Mouse (Mus musculus) spleen, postnatal 36 days (tissue): ENCODE results near the gene Map2k7.
"Not testable (repeated sequence)": the region's sequence is repeated elsewhere in the genome, so short reads cannot be mapped to it uniquely, and the experiment has no call there.

Experiments used
- DNase-seq, 2 experiments: peaks; one replicate each; pipeline ENCODE4 v3.0.0; 2022; ENCODE audit warnings: low spot score in 2 of 2, mixed read lengths in 1 of 2

Gene Map2k7

GRCm38 (mm10) chr8:4226739-4227347 lies 11.7 kb upstream of the Map2k7 start, which contains the start of gene Lrrc8e:
Gene Lrrc8e, plus strand, starts transcription at chr8:4226827.
- no peak for DNase-seq

- no peak for DNase-seq
These were observed 10.6 kb upstream of the Map2k7 start for GRCm38 (mm10) chr8:4227919-4228318.

- no peak for DNase-seq
These were observed 8.8 kb upstream of the Map2k7 start for GRCm38 (mm10) chr8:4229784-4230183.

- DNase-seq, result no peak
These were observed 7.8 kb upstream of the Map2k7 start for GRCm38 (mm10) chr8:4230612-4231351.

GRCm38 (mm10) chr8:4237814-4238433 lies 616 bp upstream of the Map2k7 start:
- peak in 1 of 2 experiments; percentile 15 for DNase-seq

DNA sequence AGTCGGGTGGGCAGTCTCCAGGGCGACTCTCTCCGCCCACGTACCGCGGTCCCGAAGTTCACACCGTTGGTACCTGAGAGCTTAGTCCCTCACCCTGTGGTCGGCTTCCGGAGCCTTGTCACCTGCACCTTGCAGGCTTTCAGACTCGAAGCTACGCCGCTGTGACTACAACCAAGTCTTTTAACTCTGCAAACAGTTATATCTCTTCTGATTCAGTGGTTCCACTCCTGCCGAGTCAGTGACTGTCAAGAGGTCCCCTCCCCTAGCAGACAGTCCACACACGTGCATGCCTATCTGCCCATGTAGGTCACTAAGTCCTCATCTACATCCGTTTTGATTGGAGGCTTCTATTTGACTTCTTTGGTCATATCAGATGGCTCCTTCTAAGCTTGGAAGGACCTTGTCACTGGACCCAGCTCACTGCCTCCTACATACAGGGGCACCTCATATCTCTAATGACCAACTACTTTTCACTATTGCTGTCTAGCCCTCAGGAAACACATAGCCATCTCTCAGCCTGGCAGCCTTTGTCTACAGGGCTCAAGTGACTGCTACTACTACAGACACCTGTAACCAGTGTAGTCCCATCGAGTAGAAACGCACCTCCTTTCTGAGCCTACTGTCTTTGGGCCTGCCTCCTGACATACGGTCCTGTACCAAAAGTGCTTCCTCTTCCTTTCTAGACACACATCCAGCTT lies 802 bp downstream of the Map2k7 start:
- DNase-seq, result no peak

- no peak for DNase-seq
These were observed 6.5 kb downstream of the Map2k7 start for GRCm38 (mm10) chr8:4245061-4245460.

DNA sequence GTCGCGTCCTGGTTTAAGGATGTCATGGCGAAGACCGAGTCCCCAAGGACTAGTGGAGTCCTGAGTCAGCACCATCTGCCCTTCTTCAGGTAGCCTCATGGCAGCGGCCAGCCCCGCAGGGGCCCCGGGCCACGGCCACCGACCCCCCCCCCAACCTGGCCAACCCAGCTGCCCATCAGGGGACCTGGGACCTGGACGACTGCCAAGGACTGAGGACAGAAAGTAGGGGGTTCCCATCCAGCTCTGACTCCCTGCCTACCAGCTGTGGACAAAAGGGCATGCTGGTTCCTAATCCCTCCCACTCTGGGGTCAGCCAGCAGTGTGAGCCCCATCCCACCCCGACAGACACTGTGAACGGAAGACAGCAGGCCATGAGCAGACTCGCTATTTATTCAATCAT lies 7.2 kb downstream of the Map2k7 start:
- no peak for DNase-seq

GRCm38 (mm10) chr8:4247241-4247640 lies 8.7 kb downstream of the Map2k7 start:
- no peak for DNase-seq

DNA sequence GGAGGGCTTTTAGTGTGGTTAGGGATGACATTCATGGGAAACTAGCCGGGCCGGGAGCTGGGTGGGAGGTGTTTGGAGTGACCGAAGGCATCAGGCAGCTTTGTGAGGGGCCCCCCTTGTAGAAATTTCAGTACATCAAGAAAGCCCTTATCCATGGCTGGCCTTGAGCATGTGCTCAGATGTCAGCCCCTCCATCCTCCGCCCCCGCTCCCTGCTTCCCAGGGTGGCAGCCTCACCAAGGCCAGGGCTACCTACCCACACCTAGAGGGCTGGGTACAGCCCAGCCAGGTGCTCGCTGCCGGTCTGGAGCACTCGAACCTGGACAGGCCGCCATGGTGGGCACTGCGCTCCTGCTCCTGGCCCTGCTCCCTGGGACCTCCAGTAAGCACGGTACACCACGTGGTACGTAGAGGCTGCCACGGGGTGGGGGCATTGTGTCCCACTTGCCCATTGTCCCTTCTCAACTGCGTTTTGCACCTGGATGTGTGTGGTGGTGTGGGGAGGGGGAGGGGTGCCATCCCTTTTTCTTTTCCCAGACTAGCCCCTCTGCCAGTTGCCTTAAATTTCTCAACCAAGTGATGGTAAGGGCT lies 9.5 kb downstream of the Map2k7 start, which contains the start of gene Tgfbr3l:
TSS of gene Tgfbr3l (plus strand) at position 264 of the 590 bp plus-strand sequence.
- DNase-seq, result no peak

DNA sequence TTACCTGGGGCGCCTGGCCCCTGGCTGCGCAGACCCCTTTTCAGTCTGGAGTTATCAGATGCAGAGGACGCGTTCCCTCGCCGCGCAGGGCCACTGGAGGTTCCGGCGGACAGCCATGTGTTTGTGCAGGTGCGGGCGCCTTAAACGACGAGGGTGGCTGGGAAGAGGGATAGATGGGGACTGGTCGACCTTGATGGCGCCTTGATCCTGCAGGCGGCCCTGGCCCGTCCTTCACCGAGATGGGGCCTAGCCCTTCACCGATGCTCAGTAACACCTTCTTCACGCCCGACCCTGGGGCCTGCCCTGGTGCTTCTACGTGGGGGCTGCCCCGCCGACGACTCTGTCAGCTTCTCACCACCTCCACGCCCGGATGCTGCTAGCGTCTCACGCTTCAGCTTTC lies 10.7 kb downstream of the Map2k7 start:
- DNase-seq, result no peak

- DNase-seq, result peak; percentile 72 to 75
These were observed 11.9 kb downstream of the Map2k7 start for GRCm38 (mm10) chr8:4250306-4250970.

- no peak for DNase-seq
These were observed 13.7 kb downstream of the Map2k7 start for GRCm38 (mm10) chr8:4252116-4252760.

DNA sequence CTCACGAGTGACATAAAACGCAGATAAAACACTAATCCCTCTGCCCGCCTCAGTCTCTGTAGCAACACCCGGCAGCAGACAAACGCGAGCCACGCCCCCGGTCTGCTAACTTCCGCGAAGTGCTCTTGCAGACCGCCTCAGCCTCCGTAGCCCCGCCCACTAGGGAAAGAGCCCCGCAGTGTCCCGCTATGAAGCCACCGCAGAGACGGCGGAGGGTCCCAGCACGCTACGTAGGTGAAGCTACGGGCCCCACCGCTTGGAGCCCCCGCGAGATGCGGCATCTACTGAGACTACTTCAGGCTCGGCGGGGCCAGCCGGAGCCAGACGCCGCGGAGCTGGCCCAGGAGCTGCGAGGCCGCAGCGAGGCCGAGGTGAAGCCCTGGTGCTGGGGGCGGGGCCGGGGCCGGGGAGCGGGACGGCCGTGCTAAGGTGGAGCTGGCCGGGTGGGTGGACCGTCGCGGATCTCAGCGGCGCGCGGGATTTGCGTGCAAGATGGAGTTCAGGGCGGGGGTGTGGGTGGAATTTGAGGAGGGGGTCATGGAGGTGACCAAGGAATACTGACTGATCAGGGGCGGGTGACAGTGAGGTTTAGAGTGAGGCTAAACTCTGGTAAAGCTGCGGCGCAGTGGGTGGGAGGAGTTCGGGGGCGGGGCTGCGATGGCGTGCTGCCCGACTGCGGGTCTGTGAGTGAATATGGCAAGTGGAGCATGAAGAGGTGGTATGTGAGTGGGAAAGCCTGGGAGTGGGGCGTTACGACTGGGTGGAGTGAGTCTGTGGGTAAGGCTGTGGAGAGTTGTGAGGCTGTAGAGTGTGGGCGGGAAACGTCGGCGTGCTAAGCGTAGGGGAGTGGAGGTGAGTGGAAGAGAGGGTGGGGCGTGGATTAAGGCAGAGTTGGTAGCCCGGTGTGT lies 14.6 kb downstream of the Map2k7 start, which contains the start of gene Snapc2:
TSS of gene Snapc2 (plus strand) at position 147 of the 908 bp plus-strand sequence.
- peak; percentile 93 to 96 for DNase-seq

DNA sequence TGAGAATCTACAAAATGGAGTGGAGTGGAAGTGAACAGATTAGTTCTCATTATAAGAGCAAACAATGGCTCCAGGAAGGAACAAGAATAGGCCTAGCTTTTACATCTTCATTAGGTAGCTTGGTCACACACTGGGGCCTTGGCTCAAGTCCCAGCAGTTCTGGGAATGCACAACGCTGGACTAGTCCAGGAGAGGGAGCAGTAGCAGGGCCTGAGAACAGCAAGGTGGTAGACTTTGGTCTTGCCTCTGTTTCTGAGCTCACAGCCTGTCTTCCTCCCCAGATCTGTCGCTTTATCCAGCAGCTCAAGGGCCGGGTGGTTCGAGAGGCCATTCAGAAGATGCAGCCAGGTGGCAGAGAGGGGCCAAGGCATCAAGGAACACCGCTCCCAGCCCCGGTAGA lies 15.5 kb downstream of the Map2k7 start:
- DNase-seq, result no peak

DNA sequence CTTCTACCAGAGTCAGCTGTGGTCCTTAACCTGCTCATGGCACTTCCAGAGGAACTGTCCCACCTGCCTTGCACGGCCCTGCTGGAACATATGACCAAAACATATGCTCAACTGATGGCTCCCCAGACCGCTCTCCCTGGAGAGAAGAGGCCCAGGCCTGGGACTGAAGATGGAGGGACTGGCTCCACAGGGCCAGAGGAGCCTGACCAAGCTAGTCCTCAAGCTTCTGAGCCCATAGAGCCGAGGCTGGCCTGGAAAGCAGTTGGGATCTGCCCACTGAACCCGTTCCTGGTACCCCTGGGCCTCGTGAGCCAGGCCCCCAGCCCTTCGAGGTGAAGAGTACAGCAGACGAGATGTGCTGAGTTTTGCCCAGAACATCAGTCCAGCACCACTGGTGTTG lies 16.9 kb downstream of the Map2k7 start:
- not testable (repeated sequence) for DNase-seq

DNA sequence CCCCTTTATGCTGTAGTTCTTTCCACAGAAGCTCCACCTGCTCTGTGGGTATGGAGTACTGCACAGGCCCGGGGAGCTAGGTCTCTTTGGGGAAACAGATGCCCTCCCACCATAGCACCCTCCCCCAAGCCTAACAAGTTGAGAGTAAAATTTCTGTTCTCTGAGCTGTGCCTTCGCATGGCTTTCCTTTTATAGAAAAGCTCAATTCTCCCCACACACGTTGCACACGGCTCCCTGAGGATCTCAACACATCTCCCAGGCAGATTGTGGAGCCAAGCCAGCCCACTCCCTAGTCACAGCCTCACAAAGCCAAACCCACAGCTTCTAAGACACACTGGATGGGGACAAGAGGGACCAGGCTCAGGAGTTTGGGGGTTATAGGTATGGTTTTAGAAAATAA lies 18.4 kb downstream of the Map2k7 start:
- no peak for DNase-seq

DNA sequence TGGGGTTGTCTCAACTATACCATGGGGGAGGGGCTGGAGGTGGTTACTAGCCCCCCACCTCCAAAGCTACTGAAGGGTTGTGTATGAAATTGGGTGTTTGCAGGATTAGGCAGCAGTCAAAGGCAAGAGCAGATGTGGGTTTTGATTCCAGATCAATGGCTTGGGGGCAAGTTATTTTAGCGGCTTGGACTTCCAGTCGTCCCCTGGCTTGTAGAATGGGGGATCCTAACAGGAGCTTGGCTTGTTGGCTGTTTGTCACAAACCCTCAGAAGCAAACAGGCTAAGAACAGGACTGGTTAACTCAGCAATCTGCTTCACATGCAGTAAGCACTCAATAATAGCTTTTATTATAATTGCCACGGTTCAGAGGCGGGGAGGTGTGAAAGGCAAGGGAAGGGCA lies 18.8 kb downstream of the Map2k7 start:
- DNase-seq, result no peak

DNA sequence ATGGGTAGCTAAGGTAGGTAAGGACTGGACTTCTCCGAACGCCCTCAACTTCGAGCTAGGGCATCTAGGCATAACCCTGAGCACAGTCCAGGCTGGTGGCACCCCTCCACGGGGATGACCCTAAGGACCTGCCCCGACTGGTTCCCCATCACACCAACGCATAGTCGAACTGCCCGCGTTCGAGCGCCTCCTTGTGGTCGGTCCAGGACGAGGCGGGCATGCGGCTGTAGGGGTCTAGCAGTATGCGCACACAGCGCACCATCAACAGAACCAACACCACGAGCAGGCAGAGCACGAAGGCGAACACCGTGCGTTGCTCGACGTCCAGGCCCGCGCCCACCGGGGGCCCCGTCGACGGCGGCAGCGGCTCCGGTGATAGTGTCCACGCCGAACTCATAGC lies 19.7 kb downstream of the Map2k7 start:
- peak; percentile 67 to 74 for DNase-seq

DNA sequence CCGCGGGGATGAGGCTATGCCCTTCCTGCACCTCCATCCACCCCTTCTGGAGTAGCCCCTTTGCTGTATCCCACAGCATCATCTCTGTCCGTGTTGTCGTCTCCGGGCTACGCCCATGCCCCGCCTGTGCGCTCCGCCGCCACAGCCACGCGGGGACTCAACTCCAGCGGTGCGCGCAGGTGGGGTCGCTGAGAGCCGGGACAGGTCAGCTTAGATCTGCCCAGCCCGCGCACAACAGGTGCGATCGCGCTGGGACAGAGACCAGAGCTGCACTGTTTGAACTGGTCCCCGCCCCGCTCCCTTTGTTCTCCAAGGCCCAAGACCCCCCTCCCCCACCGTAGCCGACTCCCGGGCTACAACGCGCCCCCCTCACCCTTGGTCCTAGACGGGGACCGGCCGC lies 20.1 kb downstream of the Map2k7 start:
- DNase-seq, result peak in 1 of 2 experiments; percentile 18
